Mouse (Mus musculus) layer of hippocampus, postnatal 25 days (tissue): ENCODE results near the gene Agap1. TPM values are rescaled to one million over a fixed set of nuclear protein-coding genes. Genes with fewer than 3 reads are reported as not detected.

ENCODE experiments used
- DNase-seq, 2 experiments: peaks; one replicate each; pipeline ENCODE4 v3.0.0; 2022; ENCODE audit warnings: mixed read lengths in 2 of 2, low spot score in 1 of 2; ENCODE audit errors: extremely low spot score in 1 of 2
- total RNA-seq, 2 experiments: library from RNA; stranded (reverse); gene quantifications; 2 replicates each; pipeline ENCODE4 v1.2.3; 2021

Agap1 gene
- total RNA-seq, 2 experiments from 2014 or later, result 255 to 275 TPM

DNA sequence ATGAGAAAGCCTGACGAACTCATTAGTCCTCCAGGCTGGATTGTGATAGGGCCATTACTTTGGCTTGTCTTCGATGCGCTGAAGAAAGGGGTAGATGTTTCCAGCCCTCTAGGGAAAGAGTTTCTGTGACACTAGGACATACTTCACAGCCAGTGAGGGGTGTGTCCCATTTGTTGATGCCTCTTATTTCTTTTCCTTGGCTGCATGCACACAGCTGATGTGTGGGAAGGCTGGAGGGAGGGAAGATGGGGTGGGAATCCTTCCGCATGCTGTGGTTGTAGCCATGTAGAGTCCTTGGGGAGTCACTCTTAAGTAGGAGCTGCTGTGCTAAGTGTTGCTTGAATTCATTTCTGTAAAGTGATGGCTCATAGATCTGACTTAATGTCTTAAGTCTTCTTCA, 118.9 kb downstream of the Agap1 start:
- no peak for DNase-seq

- DNase-seq, result no peak
Observed at GRCm38 (mm10) chr1:89574941-89575890, 120.6 kb downstream of the Agap1 start.

DNA sequence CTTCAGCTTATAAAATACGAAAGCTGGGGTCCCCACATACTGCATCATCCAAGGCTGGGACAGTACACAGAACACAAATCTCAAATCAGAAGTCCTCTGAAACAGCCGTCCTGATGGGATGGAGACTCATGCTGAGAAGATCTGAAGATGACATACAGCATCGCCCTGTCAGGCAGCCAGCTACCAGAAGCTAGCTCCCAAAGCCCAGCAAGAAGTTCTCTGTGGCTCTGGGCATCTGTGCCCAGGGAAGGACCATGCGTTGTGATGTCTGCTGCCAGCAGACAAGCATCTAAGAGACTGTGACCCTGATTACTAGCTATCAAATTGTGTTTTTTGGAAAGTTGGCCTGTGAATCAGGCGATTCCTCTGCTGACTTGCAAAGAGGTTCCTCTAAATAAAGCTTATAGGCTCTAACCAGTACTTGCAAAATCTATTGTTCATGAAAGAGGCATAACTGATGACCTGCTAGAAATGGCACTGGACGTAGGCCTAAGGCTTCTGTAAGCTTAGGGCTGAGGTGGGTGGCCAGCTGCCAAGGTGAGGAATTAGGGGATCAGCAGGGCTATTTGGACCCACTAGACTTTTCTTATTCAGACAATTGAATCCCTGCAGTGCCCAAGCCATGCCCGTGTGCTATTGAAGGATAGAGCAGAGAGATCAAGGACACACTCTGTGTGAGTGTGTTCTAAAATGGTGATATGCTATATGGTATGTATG, 121.7 kb downstream of the Agap1 start:
- DNase-seq, result no peak

DNA sequence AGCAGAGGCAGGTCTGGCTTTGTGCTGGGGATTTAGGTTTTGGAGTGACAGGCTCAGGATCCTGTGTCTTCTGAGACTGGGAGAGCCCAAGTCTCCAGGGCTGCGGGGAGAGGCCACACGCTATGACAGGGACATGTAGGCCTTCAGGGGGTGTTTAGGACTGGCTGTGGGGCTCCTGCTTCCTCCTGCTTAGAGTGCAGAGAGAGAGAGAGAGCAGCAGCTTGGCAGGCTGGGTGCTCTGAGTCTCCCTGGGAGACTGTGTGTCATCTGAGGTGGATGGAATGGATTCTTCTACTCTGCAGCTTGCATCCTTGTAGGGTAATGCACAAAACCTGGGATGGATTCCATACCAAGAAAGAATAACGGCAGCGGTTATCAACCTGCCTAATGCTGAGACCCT, 122.4 kb downstream of the Agap1 start:
- DNase-seq, result peak; percentile 35 to 41

- DNase-seq, result peak; percentile 58 to 76
Observed at GRCm38 (mm10) chr1:89580031-89580998, 125.7 kb downstream of the Agap1 start.

- no peak for DNase-seq
Observed at GRCm38 (mm10) chr1:89580999-89581765, 126.6 kb downstream of the Agap1 start.

DNA sequence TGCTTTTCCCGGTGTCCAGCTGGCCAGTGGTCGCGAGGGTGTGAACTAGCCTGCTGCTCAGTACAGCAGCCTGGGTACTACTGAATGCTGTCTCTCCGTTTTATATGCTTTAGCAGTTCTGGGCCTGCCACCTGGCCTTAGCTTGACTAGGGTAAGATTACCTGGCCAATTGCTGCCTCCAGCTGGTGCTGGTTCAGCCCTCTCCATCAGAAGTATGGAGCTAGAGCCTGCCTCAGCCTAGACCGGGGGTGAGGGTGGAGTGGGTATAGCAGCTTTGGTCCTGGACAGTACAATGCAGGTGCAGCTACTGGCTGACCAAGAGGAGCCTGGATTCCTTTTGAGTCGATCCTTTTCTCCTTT, 127.1 kb downstream of the Agap1 start:
- DNase-seq, result no peak

- no peak for DNase-seq
Observed at GRCm38 (mm10) chr1:89583369-89583768, 128.8 kb downstream of the Agap1 start.

GRCm38 (mm10) chr1:89586991-89587683, 132.5 kb downstream of the Agap1 start:
- no peak for DNase-seq

DNA sequence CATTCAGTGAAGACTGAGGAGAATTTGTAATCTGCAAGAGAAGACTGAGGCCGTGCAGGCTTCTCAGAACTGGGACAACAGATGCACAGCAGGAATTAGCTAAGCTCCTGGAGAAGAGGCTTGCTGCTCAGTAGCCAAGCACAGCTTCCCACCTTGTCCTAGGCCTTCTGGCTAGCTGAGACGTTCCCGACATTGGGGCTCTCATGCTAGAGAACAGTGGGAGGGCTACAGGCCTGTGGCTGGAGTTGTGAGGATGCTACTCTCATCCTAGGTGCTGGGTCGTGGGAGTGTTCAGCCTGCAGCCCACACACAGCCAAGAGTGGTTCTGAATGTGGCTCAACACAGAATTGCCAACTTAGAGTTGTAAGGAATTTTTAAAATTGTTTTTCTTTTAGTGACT, 133.5 kb downstream of the Agap1 start:
- no peak for DNase-seq

DNA sequence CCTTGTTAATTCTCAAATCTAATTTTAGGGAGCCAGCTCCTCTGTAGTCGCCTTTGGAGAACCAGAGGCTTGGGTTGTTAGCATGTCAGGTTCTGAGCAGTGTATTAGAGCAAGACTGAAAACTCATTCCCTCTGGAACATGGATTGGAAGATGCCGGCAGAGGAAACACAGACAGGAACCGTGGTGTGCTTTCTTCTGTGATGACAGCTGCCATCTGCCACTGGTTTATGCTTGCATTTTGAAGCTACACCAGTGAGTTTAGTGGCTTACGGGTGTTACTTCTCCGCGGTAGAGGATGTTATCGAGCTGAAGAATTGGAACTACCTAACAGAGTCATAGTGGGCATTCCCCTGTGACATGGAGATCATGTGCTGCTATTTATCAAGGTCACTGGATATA, 136.4 kb downstream of the Agap1 start:
- no peak for DNase-seq

- DNase-seq, result no peak
Observed at GRCm38 (mm10) chr1:89593219-89593618, 138.6 kb downstream of the Agap1 start.

- no peak for DNase-seq
Observed at GRCm38 (mm10) chr1:89594999-89595398, 140.4 kb downstream of the Agap1 start.

GRCm38 (mm10) chr1:89595421-89595820, 140.8 kb downstream of the Agap1 start:
- DNase-seq, result no peak

DNA sequence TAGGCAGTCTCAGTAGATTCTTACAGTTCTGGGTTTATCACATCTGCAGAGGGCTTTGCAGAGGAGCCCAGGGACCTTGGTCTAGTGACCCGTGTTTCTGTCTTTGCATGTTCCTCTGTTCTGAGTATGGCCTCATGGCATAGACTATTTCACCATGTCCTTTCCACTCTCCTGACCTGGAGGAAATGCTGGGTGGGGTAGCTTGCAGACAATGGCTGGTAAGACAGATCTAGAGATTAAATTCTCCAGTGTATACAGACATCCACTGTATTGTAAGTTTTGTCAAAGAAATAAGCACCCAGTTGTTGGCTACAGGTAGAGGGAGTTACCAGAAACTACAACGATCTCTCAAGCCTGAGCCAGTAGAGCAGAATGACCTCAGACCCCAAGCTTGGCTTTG, 141.6 kb downstream of the Agap1 start:
- DNase-seq, result no peak

DNA sequence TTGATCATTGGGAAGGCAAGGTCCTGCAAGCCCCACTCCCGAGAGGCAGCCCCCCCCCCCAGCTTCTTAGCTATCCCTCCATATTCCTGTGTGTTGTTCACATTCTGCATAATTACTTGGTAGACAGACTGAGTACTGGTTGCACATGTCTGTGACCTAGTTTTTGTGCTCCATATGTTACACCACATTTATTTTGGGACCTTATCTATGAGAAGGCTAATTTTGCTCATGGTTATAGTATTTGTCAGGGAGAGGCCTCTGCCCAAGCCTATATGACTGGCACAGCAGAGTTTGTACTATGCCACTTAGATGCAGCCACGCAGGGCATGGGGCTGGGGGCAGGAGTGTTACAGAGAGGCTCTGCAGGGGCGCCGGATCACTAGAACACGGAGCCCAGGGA, 144.3 kb downstream of the Agap1 start:
- DNase-seq, result no peak

GRCm38 (mm10) chr1:89599983-89600741, 145.6 kb downstream of the Agap1 start:
- no peak for DNase-seq

GRCm38 (mm10) chr1:89601349-89601748, 146.7 kb downstream of the Agap1 start:
- no peak for DNase-seq
